Mouse (Mus musculus) telencephalon, adult 2 months (tissue): ENCODE results near the gene Tnfsf13b.

Source experiments
- DNase-seq: peaks from one replicate; pipeline ENCODE4 v3.0.0-alpha.2; 2011; ENCODE audit warnings: low read depth, low spot score

Gene Tnfsf13b

GRCm38 (mm10) chr8:10006156-10006985 is at the start of gene Tnfsf13b:
TSS of gene Tnfsf13b (plus strand) at chr8:10006467.
- no peak for DNase-seq

- DNase-seq = no peak
Measured at GRCm38 (mm10) chr8:9958338-9958737, 47.9 kb upstream of the Tnfsf13b start.

GRCm38 (mm10) chr8:9959919-9960318 is 46.3 kb upstream of the Tnfsf13b start:
- no peak for DNase-seq

GRCm38 (mm10) chr8:9971866-9972265 is 34.4 kb upstream of the Tnfsf13b start:
- DNase-seq = no peak

GRCm38 (mm10) chr8:9975276-9975675 is 31.0 kb upstream of the Tnfsf13b start:
- DNase-seq = no peak

GRCm38 (mm10) chr8:9975898-9976611 is 30.2 kb upstream of the Tnfsf13b start:
- peak; percentile 96 for DNase-seq

- no peak for DNase-seq
Measured at GRCm38 (mm10) chr8:9977016-9977415, 29.3 kb upstream of the Tnfsf13b start.

- peak; percentile 96 for DNase-seq
Measured at GRCm38 (mm10) chr8:9977573-9978314, 28.5 kb upstream of the Tnfsf13b start, which contains the start of the genes Lig4 and Abhd13. TSS of gene Lig4 (minus strand) at chr8:9977686. TSS of gene Abhd13 (plus strand) at chr8:9977707.

- no peak for DNase-seq
Measured at GRCm38 (mm10) chr8:9978475-9979230, 27.6 kb upstream of the Tnfsf13b start.

GRCm38 (mm10) chr8:9979746-9980145 is 26.5 kb upstream of the Tnfsf13b start:
- DNase-seq = no peak

- DNase-seq = no peak
Measured at GRCm38 (mm10) chr8:9980188-9980587, 26.1 kb upstream of the Tnfsf13b start.

- DNase-seq = no peak
Measured at GRCm38 (mm10) chr8:10004115-10004514, 2.2 kb upstream of the Tnfsf13b start.

GRCm38 (mm10) chr8:10006986-10007659 is 856 bp downstream of the Tnfsf13b start:
- DNase-seq = peak; percentile 64

- no peak for DNase-seq
Measured at GRCm38 (mm10) chr8:10007660-10008028, 1.4 kb downstream of the Tnfsf13b start.

- no peak for DNase-seq
Measured at GRCm38 (mm10) chr8:10016252-10016651, 10.0 kb downstream of the Tnfsf13b start.

GRCm38 (mm10) chr8:10017231-10017630 is 11.0 kb downstream of the Tnfsf13b start:
- DNase-seq = peak; percentile 32

GRCm38 (mm10) chr8:10030320-10031060 is 24.2 kb downstream of the Tnfsf13b start:
- no peak for DNase-seq

- no peak for DNase-seq
Measured at GRCm38 (mm10) chr8:10031177-10031576, 24.9 kb downstream of the Tnfsf13b start.

- no peak for DNase-seq
Measured at GRCm38 (mm10) chr8:10040866-10041265, 34.6 kb downstream of the Tnfsf13b start.
